Mouse (Mus musculus) hematopoietic stem cell, adult 5-6 weeks (primary cell): Measurements from ENCODE around the gene Mrpl45. TPM values are rescaled to one million over a fixed set of nuclear protein-coding genes. Genes with fewer than 3 reads are reported as not detected.

Experiments used
- ATAC-seq, 2 experiments: fragments of 125-278 bp in 1 of 2; replicated peaks in 1 of 2; 2 replicates each; pipeline ENCODE4 v1.8.0; 2016 to 2017; ENCODE audit warnings: inconsistent platforms in 2 of 2, mild to moderate bottlenecking in 2 of 2, moderate number of reproducible peaks in 2 of 2, low read depth in 1 of 2, moderate TSS enrichment in 1 of 2; ENCODE audit not compliant: low FRiP score in 2 of 2, poor library complexity in 2 of 2, severe bottlenecking in 2 of 2, insufficient read depth in 1 of 2, low TSS enrichment in 1 of 2
- total RNA-seq: library from RNA; stranded (forward); fragments of 172-1452, 232-1000 nt; gene quantifications from 2 replicates; pipeline ENCODE4 v1.2.3, GENCODE M21; 2017

Mrpl45 gene
- total RNA-seq, 1 experiment from 2014 or later: 21.4 TPM

GRCm38 (mm10) chr11:97346383-97346782 is 30.9 kb downstream of the Mrpl45 start:
- no peak for ATAC-seq

- no peak for ATAC-seq
Measured at GRCm38 (mm10) chr11:97347291-97347690, 31.8 kb downstream of the Mrpl45 start.

GRCm38 (mm10) chr11:97350035-97350434 is 34.5 kb downstream of the Mrpl45 start:
- no peak for ATAC-seq

- no peak for ATAC-seq
Measured at GRCm38 (mm10) chr11:97352027-97352684, 36.6 kb downstream of the Mrpl45 start, which contains the start of gene Gpr179. TSS of gene Gpr179 (minus strand) at chr11:97352077.

- no peak for ATAC-seq
Measured at GRCm38 (mm10) chr11:97352935-97353597, 37.5 kb downstream of the Mrpl45 start.

- ATAC-seq: no peak
Measured at GRCm38 (mm10) chr11:97354646-97355045, 39.1 kb downstream of the Mrpl45 start.

GRCm38 (mm10) chr11:97355247-97355646 is 39.7 kb downstream of the Mrpl45 start:
- no peak for ATAC-seq

GRCm38 (mm10) chr11:97357663-97358062 is 42.1 kb downstream of the Mrpl45 start:
- ATAC-seq: peak; percentile 59 to 61; a peak in 3 of 4 replicates

GRCm38 (mm10) chr11:97361948-97362648 is 46.6 kb downstream of the Mrpl45 start, which contains the start of gene Socs7:
TSS of gene Socs7 (plus strand) at chr11:97362551.
- ATAC-seq: peak; percentile 89 to 96

- ATAC-seq: no peak
Measured at GRCm38 (mm10) chr11:97362649-97362942, 47.1 kb downstream of the Mrpl45 start.

- no peak for ATAC-seq
Measured at GRCm38 (mm10) chr11:97362943-97363643, 47.6 kb downstream of the Mrpl45 start.

GRCm38 (mm10) chr11:97363644-97363995 is 48.1 kb downstream of the Mrpl45 start:
- no peak for ATAC-seq

- ATAC-seq: no peak
Measured at GRCm38 (mm10) chr11:97365556-97365955, 50.0 kb downstream of the Mrpl45 start.

GRCm38 (mm10) chr11:97368501-97368900 is 53.0 kb downstream of the Mrpl45 start:
- ATAC-seq: no peak

GRCm38 (mm10) chr11:97370329-97371091 is 55.0 kb downstream of the Mrpl45 start:
- ATAC-seq: no peak

GRCm38 (mm10) chr11:97372159-97372864 is 56.8 kb downstream of the Mrpl45 start:
- ATAC-seq: no peak

GRCm38 (mm10) chr11:97373402-97373801 is 57.9 kb downstream of the Mrpl45 start:
- no peak for ATAC-seq
